Mouse (Mus musculus) myocyte (in vitro differentiated cells): Measurements from ENCODE around the gene Sdr42e1.

Experiments used
- E2F4 ChIP-seq: IDR thresholded peaks from one replicate; pipeline ENCODE4 v1.6.1; 2011; ENCODE audit warnings: mild to moderate bottlenecking, control low read depth, moderate library complexity; ENCODE audit not compliant: insufficient read depth
- MAX ChIP-seq: IDR thresholded peaks from one replicate; pipeline ENCODE4 v1.6.1; 2011; ENCODE audit warnings: low read depth, mild to moderate bottlenecking, control low read depth
- POLR2A ChIP-seq: IDR thresholded peaks from one replicate; pipeline ENCODE4 v1.6.1; 2011; ENCODE audit warnings: low read depth, mild to moderate bottlenecking, control low read depth, moderate library complexity; ENCODE audit not compliant: insufficient read length
- TCF12 ChIP-seq: IDR thresholded peaks from one replicate; pipeline ENCODE4 v1.6.1; 2011; ENCODE audit warnings: mild to moderate bottlenecking, control low read depth; ENCODE audit not compliant: poor library complexity, insufficient read depth, severe bottlenecking
- TCF3 ChIP-seq: IDR thresholded peaks from one replicate; pipeline ENCODE4 v1.6.1; 2011; ENCODE audit warnings: low read depth, control low read depth; ENCODE audit not compliant: insufficient read length
- USF1 ChIP-seq: IDR thresholded peaks from one replicate; pipeline ENCODE4 v1.6.1; 2011; ENCODE audit warnings: low read depth, mild to moderate bottlenecking, control low read depth, moderate library complexity

DNA sequence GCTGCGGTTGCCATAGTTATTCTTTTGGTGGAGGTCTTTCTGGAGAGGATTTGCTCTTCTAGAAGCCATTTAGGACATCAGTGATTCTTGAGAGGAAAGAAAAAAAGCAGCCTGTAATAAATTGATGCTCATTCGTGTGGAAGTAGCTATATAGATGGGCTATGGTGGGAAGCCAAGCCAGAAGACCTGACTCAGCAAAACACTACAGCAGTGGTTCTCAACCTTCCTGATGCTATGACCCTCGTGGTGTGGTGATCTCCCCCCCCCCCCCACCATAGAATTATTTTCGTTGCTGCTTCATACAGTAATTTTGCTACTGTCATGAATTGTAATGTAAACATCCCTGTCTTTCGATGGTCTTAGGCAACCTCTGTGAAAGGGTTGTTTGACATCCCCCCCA lies 41.0 kb downstream of the Sdr42e1 start:
- no peak for TF ChIP-seq TCF3
- TF ChIP-seq POLR2A = no peak
- no peak for TF ChIP-seq MAX
- TF ChIP-seq E2F4 = no peak
- TF ChIP-seq TCF12 = no peak
- no peak for TF ChIP-seq USF1
